Mouse (Mus musculus): Measurements from ENCODE around the gene Eaf2. TPM values are rescaled to one million over a fixed set of nuclear protein-coding genes. Genes with fewer than 3 reads are reported as not detected.

The Eaf2 gene
- polyA plus RNA-seq, 1 experiment from 2014 or later, result 0.66 TPM

DNA sequence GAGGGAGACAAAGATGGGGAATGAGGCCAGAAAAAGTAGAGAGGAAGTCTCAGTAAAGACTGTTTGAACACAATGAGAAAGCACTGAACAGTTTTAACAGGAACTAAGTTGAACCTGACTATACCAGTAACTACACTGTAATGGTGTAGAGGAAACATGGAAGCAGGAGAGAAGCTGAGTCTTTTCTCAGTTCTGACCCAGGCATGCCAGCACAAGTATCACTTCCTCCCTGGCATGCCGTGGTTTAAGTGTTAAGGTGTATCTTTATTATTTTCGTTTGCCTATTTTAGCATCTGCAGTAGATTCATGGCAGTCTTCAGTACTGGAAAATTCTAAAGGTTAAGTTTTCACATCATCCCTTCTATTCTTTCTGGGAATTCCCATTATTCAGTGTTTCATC is 79.8 kb downstream of the Eaf2 start:
- no peak overlapping the region for H3K9ac ChIP-seq (ENCODE audit: low read depth, low read length)
- H3K36me3 ChIP-seq (ENCODE audit: control insufficient read depth, insufficient read depth, low read length), result no peaks in the 10 kb centered on the region
- 69% methylated on average over 2 of the region's 2 CpGs for WGBS
- ATAC-seq, result no peak
- H3K4me3 ChIP-seq (ENCODE audit: low read length), result no peak overlapping the region
- no peaks in the 10 kb centered on the region for H3K4me1 ChIP-seq (ENCODE audit: control insufficient read depth, insufficient read depth, low read depth, low read length)
- H3K27me3 ChIP-seq (replicated peaks; ENCODE audit: control insufficient read depth, insufficient read depth, low read length), result no peaks in the 10 kb centered on the region
- H3K9me3 ChIP-seq (ENCODE audit: control insufficient read depth, low read length), result no peaks in the 10 kb centered on the region
- H3K27ac ChIP-seq (ENCODE audit: low read depth, low read length), result no peak overlapping the region
- H3K4me2 ChIP-seq (ENCODE audit: low read length), result no peak overlapping the region

GRCm38 (mm10) chr16:36790166-36790565 is 84.6 kb downstream of the Eaf2 start:
- H3K9me3 ChIP-seq (ENCODE audit: control insufficient read depth, low read length), result no peaks in the 10 kb centered on the region
- H3K27ac ChIP-seq (ENCODE audit: low read depth, low read length), result no peak overlapping the region
- H3K27me3 ChIP-seq (replicated peaks; ENCODE audit: control insufficient read depth, insufficient read depth, low read length), result no peaks in the 10 kb centered on the region
- H3K36me3 ChIP-seq (ENCODE audit: control insufficient read depth, insufficient read depth, low read length), result no peaks in the 10 kb centered on the region
- WGBS, result 89% methylated on average over 4 of the region's 4 CpGs
- no peak for ATAC-seq
- no peak overlapping the region for H3K9ac ChIP-seq (ENCODE audit: low read depth, low read length)
- no peak overlapping the region for H3K4me3 ChIP-seq (ENCODE audit: low read length)
- no peak overlapping the region for H3K4me2 ChIP-seq (ENCODE audit: low read length)
- H3K4me1 ChIP-seq (ENCODE audit: control insufficient read depth, insufficient read depth, low read depth, low read length), result no peaks in the 10 kb centered on the region

- H3K27ac ChIP-seq (ENCODE audit: low read depth, low read length), result no peak overlapping the region
- H3K9me3 ChIP-seq (ENCODE audit: control insufficient read depth, low read length), result no peaks in the 10 kb centered on the region
- H3K36me3 ChIP-seq (ENCODE audit: control insufficient read depth, insufficient read depth, low read length), result no peaks in the 10 kb centered on the region
- no peaks in the 10 kb centered on the region for H3K4me1 ChIP-seq (ENCODE audit: control insufficient read depth, insufficient read depth, low read depth, low read length)
- H3K9ac ChIP-seq (ENCODE audit: low read depth, low read length), result no peak overlapping the region
- no peaks in the 10 kb centered on the region for H3K27me3 ChIP-seq (replicated peaks; ENCODE audit: control insufficient read depth, insufficient read depth, low read length)
- no peak overlapping the region for H3K4me3 ChIP-seq (ENCODE audit: low read length)
- no peak for ATAC-seq
- WGBS, result 92% methylated on average over 7 of the region's 7 CpGs
- H3K4me2 ChIP-seq (ENCODE audit: low read length), result no peak overlapping the region
Measured at GRCm38 (mm10) chr16:36786466-36786865, 88.3 kb downstream of the Eaf2 start.

DNA sequence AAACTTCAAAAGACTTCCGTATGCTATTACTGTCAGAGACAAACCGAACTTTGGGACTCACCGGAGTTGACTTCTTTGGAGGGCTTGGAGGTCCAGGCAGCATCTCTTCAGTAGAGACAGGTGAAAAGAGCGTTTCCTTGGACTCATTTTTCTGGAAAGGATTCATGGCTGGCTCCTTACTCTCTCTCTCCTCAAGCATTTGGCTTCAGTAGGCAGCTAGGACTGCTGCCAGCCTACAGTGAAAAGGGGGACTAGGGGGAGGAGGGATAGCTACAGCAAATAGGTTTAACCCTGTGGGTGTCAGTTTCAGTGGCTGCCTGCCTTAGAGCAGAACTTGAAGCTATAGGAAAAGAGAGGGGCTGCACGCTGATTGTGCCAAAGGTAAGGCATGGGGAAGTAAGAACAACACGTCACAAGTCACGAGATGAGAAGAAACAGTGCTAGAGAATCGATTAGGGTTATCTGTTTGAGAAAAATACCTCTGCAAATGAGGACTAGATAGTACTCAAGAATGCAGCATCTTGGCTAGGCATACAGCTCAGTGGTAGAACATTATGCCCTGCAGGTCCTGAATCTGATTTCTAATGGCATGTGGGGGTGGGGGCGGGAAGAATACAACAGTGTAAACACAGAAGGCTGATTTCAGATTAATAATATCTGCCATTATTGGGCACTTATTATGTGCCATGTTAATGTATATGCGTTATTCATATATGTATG is 90.0 kb downstream of the Eaf2 start, which contains the start of gene Slc15a2:
Slc15a2 (minus strand) TSS at position 369 of the 720 bp plus-strand sequence.
- Histone ChIP-seq H3K27me3 (replicated peaks; ENCODE audit: control insufficient read depth, insufficient read depth, low read length) (no peaks in the 10 kb centered on the region), H3K4me2 (ENCODE audit: low read length) (peak within 1 kb of the TSS; percentile 29; the same call in 1 of the 2 replicates), H3K4me3 (ENCODE audit: low read length) (peak within 1 kb of the TSS; percentile 21), H3K9me3 (ENCODE audit: control insufficient read depth, low read length) (no peaks in the 10 kb centered on the region), H3K4me1 (ENCODE audit: control insufficient read depth, insufficient read depth, low read depth, low read length) (no peaks in the 10 kb centered on the region), H3K27ac (ENCODE audit: low read depth, low read length) (peak within 1 kb of the TSS; percentile 73), H3K9ac (ENCODE audit: low read depth, low read length) (no peak within 1 kb of the TSS), H3K36me3 (ENCODE audit: control insufficient read depth, insufficient read depth, low read length) (no peaks in the 10 kb centered on the region)
- peak; percentile 96 for ATAC-seq
- WGBS, result 67% methylated on average over 10 of the region's 10 CpGs

DNA sequence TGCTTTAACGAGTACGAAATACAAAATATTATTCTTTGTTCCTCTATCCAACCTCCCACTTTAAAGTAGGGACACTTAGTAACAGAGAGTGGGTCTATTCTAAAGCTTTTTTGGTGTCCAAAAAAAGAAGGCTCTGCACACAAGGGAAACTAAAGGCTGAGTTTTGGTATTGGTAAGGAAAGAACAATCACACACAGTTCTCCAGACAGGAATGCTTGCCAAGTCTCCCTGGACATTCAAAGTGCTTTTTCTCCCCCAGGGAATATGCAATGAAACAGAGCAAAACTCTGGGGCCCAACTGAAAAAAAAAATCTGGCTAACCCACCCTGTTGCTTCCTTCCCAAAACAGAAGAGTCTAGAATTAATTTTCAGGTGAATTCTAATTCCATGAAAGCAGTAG is 90.7 kb downstream of the Eaf2 start:
- Histone ChIP-seq H3K4me2 (ENCODE audit: low read length) (peak overlapping the region; percentile 29; the same call in 1 of the 2 replicates), H3K27ac (ENCODE audit: low read depth, low read length) (peak overlapping the region; percentile 73), H3K4me3 (ENCODE audit: low read length) (peak overlapping the region; percentile 21), H3K9me3 (ENCODE audit: control insufficient read depth, low read length) (no peaks in the 10 kb centered on the region), H3K9ac (ENCODE audit: low read depth, low read length) (no peak overlapping the region), H3K4me1 (ENCODE audit: control insufficient read depth, insufficient read depth, low read depth, low read length) (no peaks in the 10 kb centered on the region), H3K27me3 (replicated peaks; ENCODE audit: control insufficient read depth, insufficient read depth, low read length) (no peaks in the 10 kb centered on the region), H3K36me3 (ENCODE audit: control insufficient read depth, insufficient read depth, low read length) (no peaks in the 10 kb centered on the region)
- peak; percentile 71 for ATAC-seq
- WGBS, result 71% methylated on average over 2 of the region's 2 CpGs

- ATAC-seq, result peak; percentile 84
Measured at GRCm38 (mm10) chr16:36775658-36776057, 99.1 kb downstream of the Eaf2 start.

DNA sequence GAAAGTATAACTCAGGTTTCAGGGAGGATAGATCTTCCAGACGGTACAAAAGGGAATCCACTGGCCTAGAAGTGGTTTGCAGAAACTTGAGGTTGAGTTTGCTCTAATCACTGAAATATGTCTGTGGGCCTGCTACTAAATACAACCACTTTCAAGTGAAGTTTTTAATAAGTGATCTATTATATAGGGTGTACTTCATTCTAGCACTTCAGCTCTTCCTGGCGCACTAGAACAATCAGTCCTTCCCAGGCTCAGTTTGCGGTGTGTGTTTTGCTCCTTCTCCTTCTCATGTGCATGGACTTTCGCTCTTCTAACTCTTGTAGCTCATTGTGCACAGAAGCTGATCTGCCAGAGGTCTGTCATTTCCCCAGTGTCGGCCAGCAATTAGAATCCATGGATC is 101.8 kb downstream of the Eaf2 start:
- 94% methylated on average over 5 of the region's 5 CpGs for WGBS
- Histone ChIP-seq H3K27me3 (replicated peaks; ENCODE audit: control insufficient read depth, insufficient read depth, low read length) (no peaks in the 10 kb centered on the region), H3K36me3 (ENCODE audit: control insufficient read depth, insufficient read depth, low read length) (no peaks in the 10 kb centered on the region), H3K4me3 (ENCODE audit: low read length) (no peak overlapping the region), H3K9ac (ENCODE audit: low read depth, low read length) (no peak overlapping the region), H3K9me3 (ENCODE audit: control insufficient read depth, low read length) (no peaks in the 10 kb centered on the region), H3K4me1 (ENCODE audit: control insufficient read depth, insufficient read depth, low read depth, low read length) (no peaks in the 10 kb centered on the region), H3K4me2 (ENCODE audit: low read length) (no peak overlapping the region), H3K27ac (ENCODE audit: low read depth, low read length) (no peak overlapping the region)
- no peak for ATAC-seq

More at GRCm38 (mm10) chr16:36775658-36776057, 99.1 kb downstream of the Eaf2 start:
- Histone ChIP-seq H3K27me3 (replicated peaks; ENCODE audit: control insufficient read depth, insufficient read depth, low read length) (no peaks in the 10 kb centered on the region), H3K9me3 (ENCODE audit: control insufficient read depth, low read length) (no peaks in the 10 kb centered on the region), H3K4me1 (ENCODE audit: control insufficient read depth, insufficient read depth, low read depth, low read length) (no peaks in the 10 kb centered on the region), H3K4me3 (ENCODE audit: low read length) (no peak overlapping the region), H3K27ac (ENCODE audit: low read depth, low read length) (no peak overlapping the region), H3K36me3 (ENCODE audit: control insufficient read depth, insufficient read depth, low read length) (no peaks in the 10 kb centered on the region), H3K4me2 (ENCODE audit: low read length) (no peak overlapping the region), H3K9ac (ENCODE audit: low read depth, low read length) (no peak overlapping the region)
- 61% methylated on average over 6 of the region's 6 CpGs for WGBS

DNA sequence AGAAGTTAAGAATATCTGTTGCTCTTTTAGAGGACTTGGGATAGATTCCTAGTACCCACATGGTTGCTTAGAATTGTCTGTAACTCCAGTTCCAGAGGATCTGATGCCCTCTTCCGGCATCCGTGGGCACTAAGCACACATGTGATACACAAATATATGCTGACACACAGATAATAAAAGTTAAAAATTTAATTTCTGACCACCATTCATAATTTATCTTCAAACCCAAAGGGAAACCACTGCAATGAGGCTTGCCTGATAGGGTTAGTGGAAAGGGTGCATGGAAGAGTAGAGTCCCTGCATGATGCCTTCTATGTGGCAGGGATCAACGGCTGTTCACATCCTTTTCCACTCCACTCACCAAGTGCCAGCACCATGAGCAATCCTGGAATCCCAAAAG is 103.1 kb downstream of the Eaf2 start:
- WGBS, result 97% methylated on average over 3 of the region's 3 CpGs
- no peaks in the 10 kb centered on the region for H3K36me3 ChIP-seq (ENCODE audit: control insufficient read depth, insufficient read depth, low read length)
- no peak for ATAC-seq
- H3K9ac ChIP-seq (ENCODE audit: low read depth, low read length), result no peak overlapping the region
- H3K4me1 ChIP-seq (ENCODE audit: control insufficient read depth, insufficient read depth, low read depth, low read length), result no peaks in the 10 kb centered on the region
- H3K27me3 ChIP-seq (replicated peaks; ENCODE audit: control insufficient read depth, insufficient read depth, low read length), result no peaks in the 10 kb centered on the region
- H3K4me2 ChIP-seq (ENCODE audit: low read length), result no peak overlapping the region
- H3K27ac ChIP-seq (ENCODE audit: low read depth, low read length), result no peak overlapping the region
- no peaks in the 10 kb centered on the region for H3K9me3 ChIP-seq (ENCODE audit: control insufficient read depth, low read length)
- H3K4me3 ChIP-seq (ENCODE audit: low read length), result no peak overlapping the region

- WGBS, result 78% methylated on average over 2 of the region's 2 CpGs
- H3K4me1 ChIP-seq (ENCODE audit: control insufficient read depth, insufficient read depth, low read depth, low read length), result no peaks in the 10 kb centered on the region
- no peak overlapping the region for H3K27ac ChIP-seq (ENCODE audit: low read depth, low read length)
- H3K4me3 ChIP-seq (ENCODE audit: low read length), result no peak overlapping the region
- H3K4me2 ChIP-seq (ENCODE audit: low read length), result no peak overlapping the region
- no peaks in the 10 kb centered on the region for H3K27me3 ChIP-seq (replicated peaks; ENCODE audit: control insufficient read depth, insufficient read depth, low read length)
- H3K9me3 ChIP-seq (ENCODE audit: control insufficient read depth, low read length), result no peaks in the 10 kb centered on the region
- no peak overlapping the region for H3K9ac ChIP-seq (ENCODE audit: low read depth, low read length)
- ATAC-seq, result no peak
- H3K36me3 ChIP-seq (ENCODE audit: control insufficient read depth, insufficient read depth, low read length), result no peaks in the 10 kb centered on the region
Measured at GRCm38 (mm10) chr16:36771244-36771643, 103.6 kb downstream of the Eaf2 start.

Data from hindbrain, embryonic 16.5 days (tissue).